Mouse (Mus musculus) embryo, embryonic 10 days (tissue): ENCODE measurements around the gene Sct.

Source experiments
- DNase-seq: peaks from one replicate; pipeline ENCODE4 v3.0.0-alpha.2; 2015; ENCODE audit warnings: low spot score

Gene Sct

DNA sequence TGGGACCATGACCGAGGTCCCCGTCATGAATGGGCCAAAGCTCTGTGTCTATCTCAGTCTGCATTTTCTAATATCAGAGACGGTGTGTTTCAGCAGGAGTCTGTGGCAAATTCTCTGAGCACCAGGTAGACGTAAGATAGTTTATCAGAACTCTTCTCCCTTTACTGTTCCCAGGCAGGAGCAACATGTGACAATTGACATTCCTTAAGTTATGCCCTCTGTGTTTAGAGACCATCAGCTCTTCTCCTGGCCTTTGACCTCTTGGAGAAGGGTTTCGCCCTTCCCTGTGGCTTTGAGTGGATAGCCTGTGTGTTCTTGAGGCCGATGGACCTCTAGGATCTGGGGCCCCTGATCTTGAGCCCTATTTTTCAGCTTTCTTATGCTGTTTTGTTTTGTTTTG, 49.2 kb downstream of the Sct start:
- DNase-seq = no peak
